Mouse (Mus musculus) cerebellum, postnatal 10 days (tissue): Measurements from ENCODE around the gene Gm15155.
"Not testable (repeated sequence)": the region's sequence is repeated elsewhere in the genome, so short reads cannot be mapped to it uniquely, and the experiment has no call there.

Experiments
- DNase-seq, 2 experiments: peaks; one replicate each; pipeline ENCODE4 v3.0.0; 2021; ENCODE audit warnings: mixed read lengths in 2 of 2

Gm15155 gene

DNA sequence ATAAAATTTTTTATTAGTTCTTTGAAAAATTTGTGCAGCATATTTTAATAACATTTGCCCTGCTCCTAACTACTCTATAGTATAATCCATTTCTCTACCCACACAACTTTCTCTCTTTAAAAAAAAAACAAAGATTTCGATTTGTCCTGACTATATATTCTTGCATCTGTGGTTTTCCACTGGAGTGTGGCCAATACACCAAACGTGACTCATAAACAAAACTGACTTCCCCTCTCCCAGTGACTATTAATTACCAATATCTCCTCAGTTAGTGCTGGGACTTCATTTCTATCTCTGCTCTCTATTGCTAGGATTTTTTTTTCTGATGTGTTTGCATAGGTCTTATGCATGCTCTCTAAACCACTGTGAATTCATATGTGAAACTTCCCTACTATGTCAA lies 531.2 kb downstream of the Gm15155 start:
- no peak for DNase-seq

DNA sequence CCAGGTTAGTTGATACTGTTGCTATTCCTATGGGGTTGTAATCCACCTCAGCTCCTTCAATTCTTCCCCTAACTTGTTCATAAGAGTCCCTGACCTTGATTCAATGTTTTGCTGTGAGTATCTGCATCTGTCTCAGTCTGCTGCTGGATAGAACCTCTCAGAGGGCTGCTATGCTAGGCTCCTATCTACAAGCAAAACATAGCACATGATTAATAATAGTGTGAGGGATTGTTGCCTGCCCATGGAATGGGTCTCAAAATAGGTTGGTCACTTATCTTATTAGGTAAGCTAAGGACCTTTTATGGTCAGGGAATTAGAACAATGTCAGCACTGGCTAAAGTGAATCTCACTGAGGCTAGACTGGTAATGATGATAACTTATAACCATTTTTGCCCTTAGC lies 547.0 kb downstream of the Gm15155 start:
- DNase-seq = no peak

DNA sequence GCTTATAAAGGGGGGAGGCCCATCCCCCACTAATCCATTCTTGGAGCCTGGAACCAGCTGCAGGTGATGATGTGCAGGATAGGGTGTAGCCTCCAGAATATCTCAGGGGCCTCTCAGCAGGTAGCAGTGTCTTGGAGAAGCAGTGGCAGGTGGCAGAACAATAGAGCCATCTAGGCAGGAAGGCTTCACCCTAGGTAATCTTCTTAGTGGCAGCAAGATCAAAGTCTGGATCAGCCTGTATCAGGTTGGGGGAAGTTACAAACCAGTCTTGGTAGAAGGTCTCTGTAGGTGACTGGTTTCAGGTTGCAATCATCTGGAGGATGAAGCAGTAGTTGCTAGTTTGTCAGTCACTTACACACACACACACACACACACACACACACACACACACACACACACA lies 679.3 kb downstream of the Gm15155 start:
- DNase-seq = not testable (repeated sequence)
